Mouse (Mus musculus) heart, postnatal 0 days (tissue): Measurements from ENCODE around the gene Mtif3.

Source experiments
- CTCF ChIP-seq: IDR thresholded peaks from 2 replicates; pipeline ENCODE4 v1.5.1; 2016; ENCODE audit warnings: antibody characterized with exemption, control low read depth, low read depth
- EP300 ChIP-seq: IDR thresholded peaks from 2 replicates; pipeline ENCODE4 v1.6.1; 2016; ENCODE audit warnings: antibody characterized with exemption, low read depth

- no peak for TF ChIP-seq CTCF
- TF ChIP-seq EP300, result no peak
Measured at GRCm38 (mm10) chr5:146987588-146987987, 24.0 kb upstream of the Mtif3 start.
